21 mouse cellular contexts compared by ENCODE assay signal in the genomic region with DNA sequence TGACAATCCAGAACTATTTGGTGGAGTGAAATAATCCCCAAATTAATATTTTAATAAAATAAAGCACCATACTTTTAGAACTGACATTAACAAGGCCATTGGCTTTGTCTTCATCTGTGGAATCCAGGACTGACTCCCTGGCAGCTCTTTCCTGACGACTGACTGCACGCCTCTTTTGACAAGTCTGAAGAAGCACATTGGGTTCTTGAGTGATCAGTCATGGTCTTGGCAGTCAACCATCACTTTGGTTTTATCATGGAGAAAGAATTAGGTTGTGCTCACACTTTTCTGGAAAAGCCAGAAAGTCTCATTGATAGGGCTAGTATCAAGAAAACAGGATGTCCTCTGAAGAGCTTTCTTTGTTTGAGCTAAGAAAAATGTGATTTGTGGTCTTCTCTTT.
"Had no signal": no experiment of that assay in that cellular context is flagged by ENCODE, and none has a peak within 500 bp of the region (broad histone marks: within the 10 kb centered on the region; RNA-seq: fewer than 3 reads in every experiment).

No protein-coding gene starts in this region.

- H3K27ac ChIP-seq: limb, embryonic 12.5 days; limb, embryonic 15.5 days; liver, embryonic 14.5 days; midbrain, embryonic 10.5 days; midbrain, embryonic 13.5 days; neural tube, embryonic 13.5 days had no signal

- DNase-seq: kidney, postnatal 14 days; kidney, postnatal 4 days; left cerebral cortex, postnatal 4 days; liver, postnatal 0 days; lung, embryonic 14.5 days; lung, postnatal 36 days; retina, postnatal 1 day; right cerebral cortex, postnatal 25 days; thymus, adult 18-20 months; thymus, postnatal 36 days had no signal

- H3K9me3 ChIP-seq: limb, embryonic 12.5 days; limb, embryonic 15.5 days; megakaryocyte, embryonic 14.5 days; midbrain, embryonic 10.5 days; midbrain, embryonic 13.5 days; neural tube, embryonic 13.5 days had no signal

- H3K4me1 ChIP-seq: limb, embryonic 12.5 days; limb, embryonic 15.5 days; megakaryocyte, embryonic 14.5 days; midbrain, embryonic 13.5 days; neural tube, embryonic 13.5 days had no signal

- H3K4me2 ChIP-seq: limb, embryonic 12.5 days; limb, embryonic 15.5 days; liver, embryonic 11.5 days; lung, embryonic 14.5 days; midbrain, embryonic 13.5 days; neural tube, embryonic 13.5 days had no signal

- H3K27me3 ChIP-seq: limb, embryonic 15.5 days; megakaryocyte, embryonic 14.5 days; midbrain, embryonic 13.5 days; neural tube, embryonic 13.5 days had no signal

- ATAC-seq: liver, postnatal 0 days; lung, postnatal 0 days; midbrain, embryonic 13.5 days; midbrain, embryonic 16.5 days had no signal

- H3K4me3 ChIP-seq: limb, embryonic 12.5 days; limb, embryonic 15.5 days; megakaryocyte, embryonic 14.5 days; midbrain, embryonic 10.5 days; midbrain, embryonic 13.5 days; myocyte; neural tube, embryonic 13.5 days had no signal

- H3K36me3 ChIP-seq: limb, embryonic 12.5 days; limb, embryonic 15.5 days; midbrain, embryonic 10.5 days; midbrain, embryonic 13.5 days; neural tube, embryonic 13.5 days had no signal

- H3K9ac ChIP-seq: limb, embryonic 12.5 days; limb, embryonic 15.5 days; liver, embryonic 14.5 days; liver, postnatal 0 days; lung, embryonic 14.5 days; midbrain, embryonic 13.5 days; neural tube, embryonic 13.5 days had no signal
